In genomic region chr5:32443906-32444305, GRCm38 (mm10) we compare ENCODE assay signal across 12 mouse cellular contexts. TPM values are rescaled to one million over a fixed set of nuclear protein-coding genes. Genes with fewer than 3 reads are reported as not detected.
DNase-seq lines count a peak whose midpoint lies in the region.
"Had no signal": no experiment of that assay in that cellular context is flagged by ENCODE, and none has a peak within 500 bp of the region (broad histone marks: within the 10 kb centered on the region; RNA-seq: fewer than 3 reads in every experiment).

No protein-coding gene starts in this region.

- DNase-seq in adrenal gland, adult (ENCODE audit: inconsistent age in 2 of 2, low spot score in 1 of 2) = peak; percentile 47 to 82
- no peak for DNase-seq in adrenal gland, postnatal 4 days (ENCODE audit: low spot score in 2 of 2)
- DNase-seq in adrenal gland, adult 8-10 months = peak; percentile 45
- DNase-seq in adrenal gland, adult 18-20 months (ENCODE audit: low spot score in 2 of 2) = no peak
- DNase-seq in layer of hippocampus, postnatal 14 days (ENCODE audit: low spot score in 2 of 2) = no peak
- DNase-seq: B cell, adult 2 months; cerebellum, adult 11-12 months; cerebellum, adult 2 months; cerebellum, adult 9-10 months; cerebellum, postnatal 10 days; cerebellum, postnatal 25 days; embryo, embryonic 11 days had no signal

RNA-seq across cellular contexts. Expression of gene Ppp1cb, which starts 14.7 kb away (rescaled TPM):
- total RNA-seq in adrenal gland, postnatal 4 days (2021) = 100 to 1,000 TPM; 309 to 334 TPM
- 100 to 1,000 TPM; 307 to 478 (median 386) TPM for total RNA-seq in adrenal gland, adult 8-10 months (2022)
- 100 to 1,000 TPM; 347 to 518 TPM for total RNA-seq in adrenal gland, adult 18-20 months (2021)
- 100 to 1,000 TPM; 382 to 407 TPM for total RNA-seq in layer of hippocampus, postnatal 14 days (2021)

Comparison
In these comparisons a context has a peak if more than half of its experiments do, and no peak if none do; other contexts are left out.
1. DNase-seq: peak in adrenal gland, adult (2 of 2) and adrenal gland, adult 8-10 months (single experiment); none in adrenal gland, postnatal 4 days (0 of 2), adrenal gland, adult 18-20 months (0 of 2) and layer of hippocampus, postnatal 14 days (0 of 2).